In genomic region chr14:47138853-47139252, GRCm38 (mm10) we compare ENCODE assay signal across 27 mouse cellular contexts. TPM values are rescaled to one million over a fixed set of nuclear protein-coding genes. Genes with fewer than 3 reads are reported as not detected.
DNase-seq lines count a peak whose midpoint lies in the region; ATAC-seq and TF ChIP-seq lines count a peak whose summit lies in the region.
"Had no signal": no experiment of that assay in that cellular context is flagged by ENCODE, and none has a peak within 500 bp of the region (broad histone marks: within the 10 kb centered on the region; RNA-seq: fewer than 3 reads in every experiment).

No protein-coding gene starts in this region.

- no peaks in the 10 kb centered on the region for H3K79me2 ChIP-seq in MEL (ENCODE audit: control insufficient read depth, insufficient read depth, low read length, poor library complexity)

- no peak overlapping the region for H3K4me3 ChIP-seq in MEL (ENCODE audit: control insufficient read depth in 1 of 2, insufficient read depth in 1 of 2, low read depth in 2 of 2, low read length in 2 of 2)
- no peak overlapping the region for H3K4me3 ChIP-seq in midbrain, embryonic 11.5 days (ENCODE audit: low read depth, low read length)
- H3K4me3 ChIP-seq in embryonic facial prominence, embryonic 10.5 days, result no peak overlapping the region
- H3K4me3 ChIP-seq: embryonic facial prominence, embryonic 13.5 days; embryonic facial prominence, embryonic 15.5 days; erythroblast, embryonic 14.5 days; forebrain, embryonic 13.5 days; forebrain, embryonic 15.5 days had no signal

- 79% methylated on average over 3 of the region's 3 CpGs for WGBS in midbrain, embryonic 11.5 days
- 78% methylated on average over 3 of the region's 3 CpGs for whole genome bisulfite sequencing in embryonic facial prominence, embryonic 10.5 days

- peaks cover 0 to 6% of the 10 kb centered on the region in 2 experiments; a peak in 1 of 4 replicates for H3K36me3 ChIP-seq in MEL (ENCODE audit: control insufficient read depth in 1 of 2, insufficient read depth in 2 of 2, low read length in 2 of 2)
- H3K36me3 ChIP-seq in midbrain, embryonic 11.5 days (ENCODE audit: control insufficient read depth, insufficient read depth, low read length), result no peaks in the 10 kb centered on the region
- H3K36me3 ChIP-seq in embryonic facial prominence, embryonic 10.5 days (replicated peaks), result no peaks in the 10 kb centered on the region
- H3K36me3 ChIP-seq: embryonic facial prominence, embryonic 13.5 days; embryonic facial prominence, embryonic 15.5 days; forebrain, embryonic 15.5 days; G1E had no signal

- TF ChIP-seq EP300 in MEL (IDR thresholded peaks at IDR 0.05; ENCODE audit: low read depth in 1 of 2, low read length in 2 of 2), result no peak

- peak; percentile 20 for DNase-seq in testis, postnatal 10 days (ENCODE audit: low spot score)
- no peak for DNase-seq in testis, postnatal 14 days (ENCODE audit: low spot score)
- peak; percentile 21 for DNase-seq in MEL (ENCODE audit: low read depth, low spot score)
- no peak for DNase-seq in spleen, postnatal 4 days (ENCODE audit: low spot score in 2 of 2)
- no peak for DNase-seq in midbrain, embryonic 11.5 days (ENCODE audit: low spot score, missing footprints)
- DNase-seq in embryonic facial prominence, embryonic 10.5 days (ENCODE audit: low spot score), result no peak
- DNase-seq: adrenal gland, adult 2 months; adrenal gland, postnatal 10 days; adrenal gland, postnatal 25 days; B cell, adult 2 months; cerebellum, adult 11 months; cerebellum, adult 18-20 months; cerebellum, adult 8-10 months; cerebellum, adult 9-11 months; cerebellum, postnatal 14 days; cerebellum, postnatal 36 days; forebrain, postnatal 0 days had no signal

- no peak for TF ChIP-seq RAD21 in MEL (IDR thresholded peaks at IDR 0.05; ENCODE audit: low read depth, low read length)

- ATAC-seq in granulocyte monocyte progenitor cell, adult 5-6 weeks (replicated peaks; ENCODE audit: poor library complexity, severe bottlenecking), result peak; percentile 69
- peak; percentile 61 for ATAC-seq in megakaryocyte progenitor cell, adult 5-6 weeks (replicated peaks; ENCODE audit: poor library complexity)
- ATAC-seq in midbrain, embryonic 11.5 days (ENCODE audit: low FRiP score), result no peak
- ATAC-seq: CD4-positive, CD25-positive, alpha-beta regulatory T cell, adult 4 months; forebrain, embryonic 13.5 days; forebrain, embryonic 15.5 days; forebrain, postnatal 0 days had no signal

- no peak overlapping the region for H3K4me2 ChIP-seq in midbrain, embryonic 11.5 days
- H3K4me2 ChIP-seq: embryonic facial prominence, embryonic 13.5 days; embryonic facial prominence, embryonic 15.5 days; forebrain, embryonic 13.5 days; forebrain, embryonic 15.5 days had no signal

- TF ChIP-seq CTCF in MEL (IDR thresholded peaks at IDR 0.05 in 2 of 3, conservative IDR thresholded peaks at IDR 0.05 in 1 of 3; ENCODE audit: control insufficient read depth in 1 of 3, insufficient read depth in 1 of 3, low read depth in 2 of 3, low read length in 3 of 3, poor library complexity in 1 of 3, severe bottlenecking in 1 of 3), result no peak

- no peak for TF ChIP-seq POLR2A in MEL (IDR thresholded peaks at IDR 0.05; ENCODE audit: control insufficient read depth in 1 of 2, insufficient read depth in 1 of 2, low read depth in 1 of 2, low read length in 2 of 2, poor library complexity in 1 of 2)

- peaks cover 3 to 4% of the 10 kb centered on the region in 2 experiments; a peak in 2 of 4 replicates for H3K4me1 ChIP-seq in MEL (ENCODE audit: control insufficient read depth in 1 of 2, insufficient read depth in 2 of 2, low read length in 2 of 2)
- no peaks in the 10 kb centered on the region for H3K4me1 ChIP-seq in midbrain, embryonic 11.5 days (ENCODE audit: control insufficient read depth, insufficient read depth, low read length)
- H3K4me1 ChIP-seq in embryonic facial prominence, embryonic 10.5 days, result no peaks in the 10 kb centered on the region
- H3K4me1 ChIP-seq: embryonic facial prominence, embryonic 13.5 days; embryonic facial prominence, embryonic 15.5 days; forebrain, embryonic 13.5 days; forebrain, embryonic 15.5 days had no signal

- no peaks in the 10 kb centered on the region for H3K9me3 ChIP-seq in MEL (replicated peaks; ENCODE audit: insufficient read depth, low read length)
- no peaks in the 10 kb centered on the region for H3K9me3 ChIP-seq in midbrain, embryonic 11.5 days (ENCODE audit: control insufficient read depth, low read length)
- no peaks in the 10 kb centered on the region for H3K9me3 ChIP-seq in embryonic facial prominence, embryonic 10.5 days
- H3K9me3 ChIP-seq: embryonic facial prominence, embryonic 13.5 days; embryonic facial prominence, embryonic 15.5 days; forebrain, embryonic 13.5 days; forebrain, embryonic 15.5 days; G1E had no signal

- H3K27me3 ChIP-seq in MEL (ENCODE audit: control insufficient read depth in 1 of 2, insufficient read depth in 2 of 2, low read length in 2 of 2), result no peaks in the 10 kb centered on the region
- no peaks in the 10 kb centered on the region for H3K27me3 ChIP-seq in midbrain, embryonic 11.5 days (ENCODE audit: control insufficient read depth, insufficient read depth, low read length)
- H3K27me3 ChIP-seq in embryonic facial prominence, embryonic 10.5 days (replicated peaks; ENCODE audit: low read depth, poor library complexity, severe bottlenecking), result no peaks in the 10 kb centered on the region
- H3K27me3 ChIP-seq: CH12.LX; embryonic facial prominence, embryonic 13.5 days; embryonic facial prominence, embryonic 15.5 days; forebrain, embryonic 13.5 days; forebrain, embryonic 15.5 days had no signal

- H3K9ac ChIP-seq in MEL (ENCODE audit: control insufficient read depth, low read depth, low read length, poor library complexity, severe bottlenecking), result no peak overlapping the region
- no peak overlapping the region for H3K9ac ChIP-seq in midbrain, embryonic 11.5 days (ENCODE audit: low read length)
- H3K9ac ChIP-seq: embryonic facial prominence, embryonic 13.5 days; embryonic facial prominence, embryonic 15.5 days; forebrain, embryonic 13.5 days; forebrain, embryonic 15.5 days; forebrain, postnatal 0 days had no signal

- H3K27ac ChIP-seq in MEL (ENCODE audit: control insufficient read depth, low read depth, low read length), result no peak overlapping the region
- no peak overlapping the region for H3K27ac ChIP-seq in midbrain, embryonic 11.5 days (ENCODE audit: low read depth, low read length)
- H3K27ac ChIP-seq in embryonic facial prominence, embryonic 10.5 days (replicated peaks), result no peak overlapping the region
- H3K27ac ChIP-seq: embryonic facial prominence, embryonic 13.5 days; embryonic facial prominence, embryonic 15.5 days; forebrain, embryonic 13.5 days; forebrain, embryonic 15.5 days had no signal

TF ChIP-seq in MEL, 35 proteins besides CTCF, POLR2A, EP300 and RAD21:
- TF ChIP-seq HCFC1 (IDR thresholded peaks at IDR 0.05; ENCODE audit: low read depth, low read length) (no peak), KAT2A (conservative IDR thresholded peaks at IDR 0.05; ENCODE audit: low read depth, low read length) (no peak), MAFK (IDR thresholded peaks at IDR 0.05; ENCODE audit: borderline replicate concordance, low read depth, low read length) (no peak), BHLHE40 (IDR thresholded peaks at IDR 0.05; ENCODE audit: borderline replicate concordance, low read depth, low read length) (no peak), POLR2AphosphoS5 (IDR thresholded peaks at IDR 0.05; ENCODE audit: borderline replicate concordance, low read depth, low read length) (no peak), MYC (IDR thresholded peaks at IDR 0.05; ENCODE audit: low read depth, low read length) (no peak), TCF12 (IDR thresholded peaks at IDR 0.05; ENCODE audit: low read depth, low read length) (no peak), ZC3H11A (IDR thresholded peaks at IDR 0.05; ENCODE audit: low read depth, low read length) (no peak)

RNA-seq across cellular contexts. Expression of gene Gch1, which starts 50.4 kb away (rescaled TPM):
- 4.4 and 8.6 TPM in 2 replicates for total RNA-seq in MEL (2012; rRNA removed)
- polyA plus RNA-seq in MEL (2012; ENCODE audit: insufficient read depth in 1 of 2, insufficient read length in 2 of 2, low read depth in 1 of 2, low replicate concordance in 2 of 2, missing spikeins in 1 of 2), result 1 to 10 TPM in 1 of 2 experiments, not detected in 1; 6.6 TPM
- total RNA-seq in granulocyte monocyte progenitor cell, adult 5-6 weeks (2014; fragmentation: Nextera tagmentation), result 1.8 and 3.3 TPM in 2 replicates
- 0.41 and 2.1 TPM in 2 replicates for total RNA-seq in granulocyte monocyte progenitor cell, adult 5-6 weeks (2017)
- total RNA-seq in megakaryocyte progenitor cell, adult 5-6 weeks (2015), result 1.9 and 2.6 TPM in 2 replicates
- 1.7 TPM in 2 replicates for total RNA-seq in megakaryocyte progenitor cell, adult 5-6 weeks (2017)
- polyA plus RNA-seq in midbrain, embryonic 11.5 days (2014; fragmentation: Nextera tagmentation; extraction: Ambion mirVana), result 2.1 and 2.9 TPM in 2 replicates
- polyA plus RNA-seq in embryonic facial prominence, embryonic 10.5 days (2016; fragmentation: Nextera tagmentation; extraction: Ambion mirVana), result 0.57 and 1.1 TPM in 2 replicates

Comparison
In these comparisons a context has a peak if more than half of its experiments do, and no peak if none do; other contexts are left out.
1. DNase-seq: peak in testis, postnatal 10 days (single experiment) and MEL (single experiment); none in testis, postnatal 14 days (single experiment), spleen, postnatal 4 days (0 of 2), midbrain, embryonic 11.5 days (single experiment) and embryonic facial prominence, embryonic 10.5 days (single experiment).